Mouse (Mus musculus) brown adipose tissue, adult 24 weeks (tissue): ENCODE results near the gene Bloc1s4. TPM values are rescaled to one million over a fixed set of nuclear protein-coding genes. Genes with fewer than 3 reads are reported as not detected.

Experiments
- H3K27ac ChIP-seq: fragments of 200-500 bp; replicated peaks from 2 replicates; pipeline ENCODE4 v1.5.1; 2012; ENCODE audit warnings: low read depth, mild to moderate bottlenecking, low read length
- H3K4me1 ChIP-seq: fragments of 200-500 bp; 2 replicates; pipeline ENCODE4 v1.6.1; 2012; ENCODE audit warnings: low read length, mixed read lengths; ENCODE audit not compliant: control insufficient read depth, insufficient read depth, insufficient read length
- H3K4me3 ChIP-seq: fragments of 200-500 bp; 2 replicates; pipeline ENCODE4 v1.5.1; 2012; ENCODE audit warnings: low read depth, mild to moderate bottlenecking, low read length, moderate library complexity; ENCODE audit not compliant: insufficient read depth
- polyA plus RNA-seq: library from polyadenylated mRNA; stranded (reverse); fragments of >200 nt; gene quantifications from 2 replicates; pipeline ENCODE4 v1.2.4, GENCODE M21; 2012; ENCODE audit not compliant: missing spikeins, insufficient read depth, insufficient read length

Bloc1s4 gene
- polyA plus RNA-seq, 1 experiment: 12.0 TPM

DNA sequence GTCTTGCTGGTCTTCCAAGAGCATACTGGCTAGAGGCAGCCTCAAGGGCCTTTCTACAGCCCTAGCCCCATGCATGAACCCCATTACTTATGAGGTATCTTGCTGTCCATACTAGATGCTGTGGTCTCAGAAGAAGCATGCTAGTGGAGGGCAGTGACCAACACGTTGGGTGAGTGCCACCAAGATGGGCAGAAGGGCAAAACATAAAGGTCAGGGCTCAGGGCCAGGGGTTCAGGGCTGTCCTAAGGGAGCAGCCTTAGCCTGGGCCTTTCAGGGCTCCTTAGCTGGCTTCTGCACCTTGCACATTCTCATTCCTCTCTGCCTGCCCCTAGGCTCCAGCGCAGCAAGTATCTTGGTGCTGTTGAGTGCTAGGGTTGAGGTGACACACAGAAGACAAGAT, 18.5 kb downstream of the Bloc1s4 start:
- Histone ChIP-seq H3K4me3 (no peak overlapping the region), H3K4me1 (peaks cover 35% of the 10 kb centered on the region), H3K27ac (peak overlapping the region; percentile 57)

DNA sequence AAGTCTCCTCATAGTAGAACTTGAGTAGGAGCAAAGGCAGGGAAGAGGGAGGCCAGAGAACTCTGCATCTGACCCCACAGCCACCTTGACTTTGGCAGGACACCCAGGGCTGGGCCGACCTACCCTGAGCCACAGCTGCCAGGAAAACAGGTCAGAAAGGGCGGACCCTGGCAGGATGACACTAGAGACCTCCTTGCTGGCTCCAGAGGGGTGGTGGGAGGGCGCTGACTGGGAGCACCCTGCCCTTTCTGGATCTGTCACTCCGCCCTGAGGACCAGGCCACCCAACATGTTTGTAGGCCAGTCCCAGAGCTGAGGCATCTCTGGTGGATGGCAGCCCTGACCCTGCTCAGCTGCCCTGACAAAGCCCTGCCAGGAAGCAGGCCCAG, 19.4 kb downstream of the Bloc1s4 start:
- Histone ChIP-seq H3K4me1 (peaks cover 35% of the 10 kb centered on the region), H3K4me3 (no peak overlapping the region), H3K27ac (peak overlapping the region; percentile 57)

DNA sequence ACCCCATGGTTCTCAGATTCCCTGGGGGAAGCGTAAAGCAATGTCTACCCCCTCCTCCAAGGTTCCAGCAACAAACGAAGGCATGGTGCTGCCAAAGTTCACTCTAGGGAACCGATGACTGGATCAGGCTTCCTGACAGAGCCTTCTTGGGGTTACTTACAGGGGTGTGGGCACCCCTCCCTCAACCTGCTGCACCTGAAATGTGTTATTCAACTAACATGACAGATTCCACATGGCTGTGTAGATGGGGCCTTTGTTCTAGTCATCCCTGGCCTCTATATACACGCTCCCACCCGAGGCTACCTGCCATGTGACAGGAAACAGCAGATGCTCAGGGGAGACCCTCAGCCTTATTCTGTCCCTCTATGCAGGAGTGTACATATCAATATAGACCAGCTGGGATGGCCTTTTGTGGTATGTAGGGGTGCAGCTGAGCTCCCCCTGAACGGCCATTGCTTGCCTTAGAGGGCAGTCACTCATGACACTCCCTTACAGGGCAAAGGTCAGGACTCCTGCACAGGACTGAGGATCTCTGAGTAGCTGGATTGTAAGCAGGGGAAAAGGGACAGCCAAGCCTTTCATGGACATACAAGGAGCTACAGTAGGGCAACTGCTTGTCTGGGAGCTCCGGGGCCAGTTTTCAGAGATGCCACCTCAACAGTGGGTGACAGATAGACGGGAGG, 19.9 kb downstream of the Bloc1s4 start:
- H3K27ac ChIP-seq: peak overlapping the region; percentile 92
- H3K4me3 ChIP-seq: no peak overlapping the region
- peaks cover 37% of the 10 kb centered on the region for H3K4me1 ChIP-seq

DNA sequence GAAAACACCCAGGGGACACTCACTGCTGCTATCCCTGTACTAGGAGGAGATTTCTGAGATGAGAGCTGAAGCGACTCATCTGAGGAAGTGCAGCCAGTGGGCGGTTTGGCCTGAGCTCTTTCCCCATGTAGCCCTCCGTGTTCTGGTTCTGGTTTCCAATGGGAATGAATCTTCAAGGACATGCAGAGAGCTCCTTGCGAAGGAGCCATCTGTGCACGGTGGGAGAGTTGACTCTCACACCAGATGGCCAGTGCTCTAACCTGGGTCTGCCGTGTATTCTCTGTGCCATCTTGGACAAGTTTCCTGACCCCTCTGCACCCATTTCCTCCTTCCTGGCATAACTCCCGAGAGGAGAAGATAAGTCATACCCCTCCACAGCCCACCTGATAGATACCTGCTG, 20.7 kb downstream of the Bloc1s4 start:
- H3K4me1 ChIP-seq: peaks cover 41% of the 10 kb centered on the region
- H3K4me3 ChIP-seq: no peak overlapping the region
- peak overlapping the region; percentile 92; the same call in 1 of the 2 replicates for H3K27ac ChIP-seq

DNA sequence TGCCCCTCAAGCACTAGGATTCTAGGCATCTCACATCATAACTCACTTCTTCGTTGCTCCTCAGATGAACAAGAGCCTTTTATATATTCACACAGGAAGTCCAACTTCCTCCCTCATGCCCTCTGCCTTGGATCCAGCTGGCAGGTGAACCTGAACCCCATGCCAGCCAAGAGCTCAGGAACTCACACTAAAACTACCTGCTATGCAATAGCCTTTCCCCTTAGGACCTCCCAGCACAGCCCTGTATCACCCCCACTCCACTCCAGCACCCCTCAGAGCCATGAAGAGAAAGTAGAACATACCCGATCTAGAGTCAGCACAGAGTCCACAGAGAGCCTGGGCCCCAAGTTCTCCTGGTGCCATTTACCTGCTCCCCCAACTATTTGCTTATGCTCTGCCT, 21.3 kb downstream of the Bloc1s4 start:
- H3K4me1 ChIP-seq: peaks cover 45% of the 10 kb centered on the region
- peak overlapping the region; percentile 92 for H3K27ac ChIP-seq
- no peak overlapping the region for H3K4me3 ChIP-seq

DNA sequence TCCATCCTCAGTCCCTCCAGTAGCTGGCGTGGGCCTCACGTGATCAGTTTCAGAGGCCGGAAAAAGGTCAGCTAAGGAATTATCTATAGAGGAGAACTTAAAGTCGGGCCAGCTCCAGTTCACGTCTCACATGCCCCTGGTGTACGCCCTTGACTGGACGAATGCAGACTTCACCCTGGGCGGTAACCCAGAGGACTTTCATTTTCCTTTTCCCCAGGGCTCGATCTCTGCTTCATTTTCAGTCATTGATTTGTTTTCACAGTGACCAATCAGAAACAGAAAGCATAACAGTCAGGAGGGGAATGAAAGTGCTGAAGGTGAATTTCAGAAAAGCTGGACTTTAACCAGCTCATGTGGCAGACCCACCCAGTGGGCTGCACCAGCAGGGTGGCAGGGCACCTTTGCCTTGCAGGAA, 22.1 kb downstream of the Bloc1s4 start:
- Histone ChIP-seq H3K4me3 (peak overlapping the region; percentile 14), H3K4me1 (peaks cover 49% of the 10 kb centered on the region), H3K27ac (peak overlapping the region; percentile 92)

DNA sequence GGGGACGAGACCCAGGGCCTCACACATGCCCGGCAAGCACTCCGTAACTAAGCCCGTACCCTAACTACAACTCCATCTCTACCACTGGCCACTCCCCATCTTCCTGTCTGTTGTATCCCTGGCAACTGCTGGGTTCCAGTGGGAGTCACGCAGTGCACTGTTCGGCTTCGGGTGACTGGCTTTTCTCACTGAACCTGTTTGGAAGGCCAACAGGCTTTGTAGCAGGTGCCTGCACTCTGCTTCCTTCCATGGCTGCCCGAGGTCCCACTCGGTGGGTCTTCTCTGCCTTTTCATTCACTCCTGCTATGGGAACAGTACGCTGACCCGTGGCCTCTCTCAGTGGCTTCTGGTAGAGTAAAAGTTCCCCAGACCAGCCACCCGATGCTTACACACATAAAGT, 22.6 kb downstream of the Bloc1s4 start:
- H3K4me3 ChIP-seq: peak overlapping the region; percentile 14; the same call in 1 of the 2 replicates
- H3K27ac ChIP-seq: peak overlapping the region; percentile 92

DNA sequence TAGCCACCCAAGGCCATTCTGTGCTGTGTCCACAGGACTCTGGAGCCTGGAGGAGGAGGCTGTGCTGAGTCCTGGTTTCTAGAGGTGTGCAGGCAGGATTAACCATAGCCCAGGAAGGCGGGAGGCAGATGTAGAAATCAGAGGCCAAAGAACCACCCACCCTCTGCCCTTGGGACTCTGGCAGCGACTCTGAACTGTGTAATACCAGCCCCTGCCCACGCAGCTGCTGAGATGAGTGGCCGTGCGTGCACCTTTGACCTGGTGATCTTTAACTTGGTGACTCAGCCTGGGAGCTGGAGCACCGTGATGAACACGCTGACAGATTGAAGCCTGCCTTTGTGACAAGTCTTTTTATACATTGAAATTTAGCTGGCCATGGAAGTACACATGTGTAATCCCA, 24.2 kb downstream of the Bloc1s4 start:
- Histone ChIP-seq H3K27ac (peak overlapping the region; percentile 98), H3K4me3 (no peak overlapping the region), H3K4me1 (peaks cover 49% of the 10 kb centered on the region)

More for the DNA sequence above, 22.6 kb downstream of the Bloc1s4 start:
- peaks cover 52% of the 10 kb centered on the region for H3K4me1 ChIP-seq

DNA sequence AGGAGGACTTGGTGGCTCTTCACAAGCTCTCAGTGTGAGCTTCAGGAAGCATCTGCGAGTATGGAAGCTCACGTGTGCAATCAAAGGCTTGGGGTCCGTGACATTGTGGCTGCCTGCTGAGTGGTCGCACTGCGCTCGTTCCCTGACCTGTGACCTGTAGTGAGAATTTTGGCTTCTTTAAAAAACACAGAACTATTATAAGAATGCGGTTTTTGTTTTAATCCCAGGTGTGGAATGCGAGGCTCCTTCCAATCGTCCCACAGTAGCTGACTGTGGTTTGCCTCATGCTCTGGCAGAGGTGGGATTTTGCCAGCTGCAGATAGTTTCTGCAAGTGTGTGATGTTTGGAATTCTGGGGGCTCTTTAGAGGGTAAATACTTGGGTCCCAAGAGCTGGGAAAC, 25.1 kb downstream of the Bloc1s4 start:
- peak overlapping the region; percentile 98 for H3K27ac ChIP-seq
- H3K4me1 ChIP-seq: peaks cover 42% of the 10 kb centered on the region
- no peak overlapping the region for H3K4me3 ChIP-seq

DNA sequence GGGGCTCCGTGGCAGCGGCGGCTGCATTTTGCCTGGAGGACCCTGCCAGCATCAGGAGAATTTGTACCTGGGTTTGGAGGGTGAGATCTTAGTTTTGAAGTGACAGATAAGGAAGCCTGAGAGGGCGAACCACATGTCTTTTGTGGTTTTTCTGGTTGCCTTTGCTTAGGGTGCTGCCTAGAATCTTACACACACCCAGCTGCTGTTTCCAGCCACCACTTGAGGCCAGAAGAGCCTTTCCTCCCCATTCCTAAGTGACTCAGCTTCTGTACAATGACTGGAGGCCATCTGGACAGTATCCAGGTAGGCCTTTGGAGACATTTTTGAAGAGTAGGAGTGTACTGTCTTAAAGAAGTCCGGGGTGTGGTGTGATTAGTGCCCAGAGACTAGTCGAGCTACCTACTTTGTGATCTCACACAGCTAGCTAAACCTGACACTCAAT, 26.0 kb downstream of the Bloc1s4 start:
- H3K4me1 ChIP-seq: peaks cover 33% of the 10 kb centered on the region
- H3K27ac ChIP-seq: peak overlapping the region; percentile 98
- H3K4me3 ChIP-seq: no peak overlapping the region

DNA sequence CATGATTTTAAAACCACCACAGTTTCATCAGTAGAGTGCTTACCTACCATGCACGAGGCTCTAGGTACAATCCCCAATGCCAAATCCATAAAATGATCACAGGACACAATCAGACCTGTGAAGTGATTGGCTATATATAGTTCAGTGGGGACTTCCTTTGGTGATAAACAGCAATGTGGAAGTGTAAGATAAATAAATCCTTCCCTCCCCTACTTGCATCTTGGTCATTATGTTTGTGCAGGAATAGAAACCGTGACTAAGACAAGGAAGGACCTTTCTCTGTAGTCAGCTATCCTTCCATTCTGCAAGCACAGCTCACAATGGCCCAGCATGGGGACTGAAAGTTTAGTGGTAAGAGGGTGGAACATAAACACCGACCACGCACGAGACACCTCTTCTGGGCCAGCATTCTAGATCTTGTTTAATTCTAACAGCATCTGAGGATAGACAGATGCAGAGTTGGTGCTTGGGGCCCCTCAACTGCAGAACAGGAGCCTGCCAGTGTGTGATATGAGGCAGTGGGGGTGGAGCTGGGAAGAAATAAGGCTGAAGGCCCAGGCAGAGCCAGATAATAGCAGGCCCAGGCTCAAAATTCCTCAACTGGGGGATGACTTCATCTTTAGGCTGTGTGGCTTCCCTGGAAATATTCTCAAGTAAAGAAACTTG, 27.6 kb downstream of the Bloc1s4 start:
- H3K27ac ChIP-seq: peak overlapping the region; percentile 70; the same call in 1 of the 2 replicates
- H3K4me3 ChIP-seq: no peak overlapping the region
- peaks cover 26% of the 10 kb centered on the region for H3K4me1 ChIP-seq

DNA sequence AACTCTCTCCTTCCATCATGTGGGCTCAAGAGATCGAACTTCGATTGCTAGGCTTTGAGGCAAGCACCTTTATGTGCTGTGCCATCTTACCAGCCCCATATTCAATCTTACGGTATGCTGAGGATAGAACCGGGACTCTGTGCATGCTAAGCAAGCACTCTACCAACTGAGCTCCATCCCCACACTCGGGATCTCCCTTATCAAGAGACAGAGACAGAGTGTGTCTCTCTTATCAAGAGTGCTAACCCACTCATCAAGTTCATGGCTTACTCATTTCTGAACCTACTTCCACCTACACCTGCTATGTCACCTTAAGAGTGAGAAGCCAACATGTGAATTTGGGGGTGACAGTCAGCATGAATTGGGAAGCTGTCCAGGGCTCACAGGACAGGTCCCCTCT, 28.2 kb downstream of the Bloc1s4 start:
- no peak overlapping the region for H3K4me3 ChIP-seq
- no peak overlapping the region for H3K27ac ChIP-seq
- H3K4me1 ChIP-seq: peaks cover 28% of the 10 kb centered on the region

DNA sequence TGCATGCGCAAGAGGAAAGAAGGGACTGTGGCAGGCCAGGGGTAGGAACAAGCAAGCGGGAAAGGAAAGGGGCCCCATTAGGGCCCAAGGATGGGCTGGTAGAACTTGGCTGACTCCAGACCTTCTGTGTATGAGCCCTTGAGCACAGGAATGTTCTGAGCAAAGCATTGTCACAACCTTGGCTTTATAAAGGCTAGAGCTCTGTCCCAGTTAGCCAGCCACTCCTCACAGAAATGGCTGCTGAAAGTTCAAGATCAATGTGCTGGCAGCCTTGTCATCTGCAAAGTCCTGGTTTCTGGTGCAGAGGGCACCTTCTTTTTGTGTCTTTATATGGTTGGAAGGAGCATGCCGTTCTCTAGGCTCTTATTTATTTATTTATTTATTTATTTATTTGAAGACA, 28.8 kb downstream of the Bloc1s4 start:
- Histone ChIP-seq H3K27ac (no peak overlapping the region), H3K4me1 (peaks cover 31% of the 10 kb centered on the region), H3K4me3 (no peak overlapping the region)

DNA sequence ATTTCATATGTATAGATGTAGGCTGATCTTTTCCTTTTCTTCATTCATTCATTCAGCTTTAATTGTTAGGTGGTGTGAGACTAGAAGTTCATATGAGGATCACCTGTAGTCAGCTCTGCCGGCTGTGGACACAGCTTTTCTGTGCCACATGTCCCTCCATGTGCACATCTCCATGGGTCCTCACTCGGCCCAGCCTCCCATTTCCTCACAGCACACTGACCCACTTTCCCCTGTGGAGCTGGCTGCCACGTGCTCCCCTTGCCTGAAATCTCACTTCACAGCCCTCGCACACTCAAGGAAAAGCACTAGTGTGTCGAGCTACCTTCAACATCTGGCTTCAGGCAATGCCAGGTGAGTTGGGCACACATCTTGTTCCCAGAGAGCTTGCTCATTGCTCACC, 29.3 kb downstream of the Bloc1s4 start:
- Histone ChIP-seq H3K27ac (no peak overlapping the region), H3K4me3 (no peak overlapping the region), H3K4me1 (peaks cover 31% of the 10 kb centered on the region)

DNA sequence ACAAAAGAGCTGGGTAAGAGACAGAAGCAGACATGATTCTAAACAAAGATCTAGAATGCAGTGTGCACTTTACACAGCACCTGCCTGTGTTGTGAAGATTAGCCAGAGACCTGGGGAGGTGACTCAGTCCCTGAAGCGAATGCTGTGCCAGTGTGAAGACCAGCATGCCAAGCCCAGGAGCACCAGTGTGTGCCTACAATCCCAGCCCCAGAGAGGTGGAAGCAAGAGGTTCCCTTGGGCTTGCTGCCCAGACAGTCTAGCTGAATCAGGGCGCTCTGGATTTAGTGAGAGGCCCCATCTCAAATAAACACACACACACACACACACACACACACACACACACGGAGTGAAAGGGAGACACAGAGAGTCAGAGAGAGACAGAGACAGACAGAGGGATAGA, 30.6 kb downstream of the Bloc1s4 start:
- Histone ChIP-seq H3K4me1 (peaks cover 29% of the 10 kb centered on the region), H3K27ac (peak overlapping the region; percentile 17; the same call in 1 of the 2 replicates)

DNA sequence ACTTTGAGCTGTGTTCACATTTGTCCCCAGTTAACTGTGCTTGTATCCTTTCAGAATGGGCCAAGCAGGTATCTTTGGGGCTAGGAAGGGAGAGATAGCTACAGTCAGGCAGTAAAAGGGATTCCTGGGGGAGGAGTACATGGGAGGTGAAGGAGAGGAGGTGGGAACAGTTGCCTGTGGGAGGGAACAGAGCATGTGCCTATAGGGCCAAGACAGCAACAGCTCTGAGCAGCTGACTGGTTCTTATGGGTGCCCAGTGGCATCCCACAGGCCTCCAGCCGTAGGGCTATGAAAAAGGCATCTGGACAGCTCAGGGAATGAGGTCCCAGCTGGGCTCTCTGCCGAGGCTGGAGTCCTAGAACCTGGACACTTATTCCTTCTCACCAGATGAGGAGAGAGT, 31.6 kb downstream of the Bloc1s4 start:
- Histone ChIP-seq H3K4me1 (peaks cover 31% of the 10 kb centered on the region), H3K4me3 (no peak overlapping the region), H3K27ac (no peak overlapping the region; the same call in 1 of the 2 replicates)

More for the DNA sequence above, 30.6 kb downstream of the Bloc1s4 start:
- H3K4me3 ChIP-seq: no peak overlapping the region
